22 mouse cellular contexts compared by ENCODE assay signal in genomic region chr14:49362161-49362560, GRCm38 (mm10).
"Had no signal": no experiment of that assay in that cellular context is flagged by ENCODE, and none has a peak within 500 bp of the region (broad histone marks: within the 10 kb centered on the region; RNA-seq: fewer than 3 reads in every experiment).

No protein-coding gene starts in this region.

- H3K4me3 ChIP-seq: heart, embryonic 10.5 days; heart, embryonic 12.5 days; hindbrain, embryonic 12.5 days; layer of hippocampus, adult 2 months; limb, embryonic 13.5 days; limb, embryonic 15.5 days; liver, embryonic 12.5 days had no signal

- H3K27ac ChIP-seq: heart, embryonic 10.5 days; hindbrain, embryonic 12.5 days; hindbrain, embryonic 14.5 days; layer of hippocampus, adult 2 months; limb, embryonic 13.5 days; limb, embryonic 15.5 days; liver, embryonic 12.5 days; liver, embryonic 14.5 days had no signal

- H3K27me3 ChIP-seq: heart, embryonic 12.5 days; hindbrain, embryonic 12.5 days; limb, embryonic 13.5 days; limb, embryonic 15.5 days; liver, embryonic 12.5 days had no signal

- H3K4me2 ChIP-seq: heart, embryonic 12.5 days; hindbrain, embryonic 12.5 days; hindbrain, embryonic 14.5 days; limb, embryonic 13.5 days; limb, embryonic 15.5 days; liver, embryonic 12.5 days had no signal

- H3K36me3 ChIP-seq: heart, embryonic 10.5 days; heart, embryonic 12.5 days; hindbrain, embryonic 12.5 days; limb, embryonic 13.5 days; limb, embryonic 15.5 days; liver, embryonic 12.5 days had no signal

- H3K9ac ChIP-seq: heart, embryonic 12.5 days; hindbrain, embryonic 12.5 days; hindbrain, embryonic 14.5 days; limb, embryonic 13.5 days; limb, embryonic 15.5 days; liver, embryonic 12.5 days; liver, embryonic 14.5 days had no signal

- H3K4me1 ChIP-seq: heart, embryonic 10.5 days; heart, embryonic 12.5 days; hindbrain, embryonic 12.5 days; limb, embryonic 13.5 days; limb, embryonic 15.5 days; liver, embryonic 12.5 days had no signal

- H3K9me3 ChIP-seq: heart, embryonic 10.5 days; heart, embryonic 12.5 days; hindbrain, embryonic 12.5 days; limb, embryonic 13.5 days; limb, embryonic 15.5 days; liver, embryonic 12.5 days had no signal

- DNase-seq: gastrocnemius, postnatal 14 days; gastrocnemius, postnatal 36 days; heart, adult 18-20 months; heart, postnatal 14 days; heart, postnatal 36 days; kidney, adult 18-20 months; kidney, adult 8-10 months; kidney, postnatal 10 days; kidney, postnatal 25 days; kidney, postnatal 4 days; left cerebral cortex, postnatal 4 days had no signal

- ATAC-seq: hindbrain, embryonic 16.5 days; intestine, embryonic 16.5 days; liver, embryonic 12.5 days had no signal
